Mouse (Mus musculus): Measurements from ENCODE around the gene Tmem97.
A peak's percentile ranks its signal among the peaks of the same experiment; 100 is the strongest.
"Not testable (repeated sequence)": the region's sequence is repeated elsewhere in the genome, so short reads cannot be mapped to it uniquely, and the experiment has no call there.

The Tmem97 gene

DNA sequence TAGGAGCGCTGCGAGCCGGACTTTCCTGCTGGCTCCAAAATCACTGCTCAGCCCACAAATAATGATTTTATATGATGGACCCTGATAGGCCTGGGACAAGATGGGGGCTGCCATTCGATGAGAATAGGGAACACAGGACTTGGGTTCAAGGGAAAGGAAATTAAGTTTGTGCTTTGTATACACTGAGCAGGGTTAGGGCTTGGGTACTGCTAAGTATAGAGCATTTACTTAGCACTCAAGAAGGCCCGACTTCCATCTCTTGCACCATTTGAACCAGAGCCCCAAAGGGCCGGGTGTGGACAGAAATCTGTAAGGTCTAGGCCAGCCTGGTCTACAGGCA is 452 bp upstream of the Tmem97 start:
- no peak for DNase-seq (ENCODE audit: low read depth, low spot score)

- no peak for DNase-seq (ENCODE audit: low read depth, low spot score)
These were observed 1.0 kb downstream of the Tmem97 start for GRCm38 (mm10) chr11:78549491-78549987.

DNA sequence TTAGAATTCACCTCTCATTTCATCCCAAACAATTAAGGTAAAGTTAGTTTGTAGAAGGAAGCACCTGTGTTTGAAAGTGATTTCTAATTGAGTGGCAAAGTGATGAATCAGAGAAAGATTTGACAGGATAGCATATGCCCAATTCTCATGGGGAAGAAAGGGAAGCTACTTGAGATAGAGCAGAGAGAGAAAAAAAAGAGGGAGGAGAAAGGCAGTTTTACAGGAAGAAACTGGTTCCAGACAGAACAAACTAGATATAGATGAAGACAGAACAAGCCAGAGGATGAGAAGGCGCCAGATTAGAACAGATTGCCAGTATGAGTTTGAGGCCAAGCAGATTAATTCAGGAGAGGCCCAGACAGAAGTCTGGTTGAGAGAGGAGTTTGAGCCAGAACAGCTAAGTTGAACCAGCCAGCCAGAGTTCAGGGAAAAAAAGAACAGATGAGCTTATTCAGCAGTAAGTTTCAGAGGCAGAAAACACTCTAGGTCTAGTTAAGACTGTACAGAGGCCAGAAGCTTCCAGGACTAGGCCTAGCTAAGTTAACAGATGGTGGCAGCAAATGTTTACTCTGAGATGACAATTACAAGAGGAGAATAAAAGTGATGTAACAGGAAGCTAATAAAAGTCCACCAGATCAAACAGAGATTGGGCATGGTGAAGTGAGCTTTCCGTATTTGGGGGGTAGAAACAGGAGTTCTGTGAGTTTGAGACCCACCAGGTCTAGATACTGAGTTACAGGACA is 2.7 kb downstream of the Tmem97 start:
- DNase-seq (ENCODE audit: low read depth, low spot score) = no peak

GRCm38 (mm10) chr11:78545181-78545580 is 5.4 kb downstream of the Tmem97 start:
- DNase-seq (ENCODE audit: low read depth, low spot score) = no peak

DNA sequence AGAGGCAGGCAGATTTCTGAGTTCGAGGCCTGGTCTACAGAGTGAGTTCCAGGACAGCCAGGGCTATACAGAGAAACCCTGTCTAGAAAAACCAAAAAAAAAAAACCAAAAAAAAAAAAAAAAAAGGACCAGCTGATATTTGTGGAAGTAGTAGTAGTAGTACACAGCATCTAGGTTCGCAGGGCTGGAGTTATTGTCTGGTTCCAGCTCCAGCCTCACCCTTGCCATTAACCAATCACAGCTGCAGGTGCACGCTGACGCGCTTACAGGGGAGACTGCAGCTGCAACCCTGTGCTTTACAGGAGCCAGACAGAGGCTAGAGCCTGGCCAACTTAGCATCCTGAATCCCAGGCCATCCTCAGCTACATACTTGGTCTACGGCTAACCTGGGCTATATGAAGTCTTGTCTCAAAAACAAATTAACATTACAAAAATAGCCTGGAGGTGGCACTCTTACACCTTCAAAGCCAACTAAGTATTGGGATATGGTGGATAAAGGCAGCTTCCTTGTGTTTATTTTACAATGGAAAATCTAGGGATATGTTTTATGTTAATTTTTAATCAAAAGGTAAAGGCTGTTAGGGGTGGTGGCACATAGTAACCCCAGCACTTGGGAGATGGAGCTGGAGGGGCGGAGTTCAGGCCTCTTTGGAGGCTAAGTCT is 6.0 kb downstream of the Tmem97 start:
- DNase-seq (ENCODE audit: low read depth, low spot score) = no peak

DNA sequence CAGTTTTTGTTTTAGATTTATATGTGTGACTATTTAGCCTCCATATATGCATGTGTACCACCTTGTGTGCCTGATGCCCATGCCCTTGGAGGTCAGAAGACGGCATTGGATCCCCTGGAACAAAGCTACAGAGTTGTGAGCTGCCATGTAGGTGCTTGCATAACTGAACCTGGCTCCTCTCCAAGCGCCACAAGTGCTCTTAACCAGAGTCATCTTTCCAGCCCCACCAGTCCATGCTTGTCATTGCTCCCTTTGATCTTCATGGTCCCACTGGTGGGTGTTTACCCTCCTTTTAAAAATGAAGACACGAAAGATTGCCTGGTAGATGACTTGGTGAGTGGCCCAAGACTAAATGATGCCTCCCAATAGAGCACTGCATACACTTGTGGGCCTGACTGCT is 10.2 kb downstream of the Tmem97 start:
- no peak for DNase-seq (ENCODE audit: low read depth, low spot score)

DNA sequence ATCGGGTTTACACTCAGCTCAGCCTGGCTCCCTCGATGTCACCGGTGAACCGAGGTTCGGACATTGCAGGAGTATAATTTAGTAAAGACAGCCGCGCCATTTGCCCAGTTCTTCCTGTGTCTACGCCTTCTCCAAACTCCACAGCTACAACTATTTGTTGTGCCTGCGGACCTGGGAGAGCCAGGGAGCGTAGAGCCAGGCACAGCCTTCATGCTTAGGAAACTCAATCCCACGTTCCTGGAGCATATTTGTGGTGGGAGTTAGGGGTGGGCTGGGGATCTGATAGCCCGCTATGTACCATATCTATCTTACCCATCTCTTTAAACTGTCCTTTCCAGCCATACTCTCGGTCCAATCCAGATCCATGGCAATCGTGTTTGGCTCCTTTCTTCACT is 13.9 kb downstream of the Tmem97 start:
- DNase-seq (ENCODE audit: low read depth, low spot score) = no peak

GRCm38 (mm10) chr11:78536080-78536689 is 14.4 kb downstream of the Tmem97 start, which contains the start of the genes Tnfaip1 and Ift20:
Tnfaip1 (minus strand) TSS chr11:78536332.
Ift20 (plus strand) TSS chr11:78536361.
- peak; percentile 96 for DNase-seq (ENCODE audit: low read depth, low spot score)

DNA sequence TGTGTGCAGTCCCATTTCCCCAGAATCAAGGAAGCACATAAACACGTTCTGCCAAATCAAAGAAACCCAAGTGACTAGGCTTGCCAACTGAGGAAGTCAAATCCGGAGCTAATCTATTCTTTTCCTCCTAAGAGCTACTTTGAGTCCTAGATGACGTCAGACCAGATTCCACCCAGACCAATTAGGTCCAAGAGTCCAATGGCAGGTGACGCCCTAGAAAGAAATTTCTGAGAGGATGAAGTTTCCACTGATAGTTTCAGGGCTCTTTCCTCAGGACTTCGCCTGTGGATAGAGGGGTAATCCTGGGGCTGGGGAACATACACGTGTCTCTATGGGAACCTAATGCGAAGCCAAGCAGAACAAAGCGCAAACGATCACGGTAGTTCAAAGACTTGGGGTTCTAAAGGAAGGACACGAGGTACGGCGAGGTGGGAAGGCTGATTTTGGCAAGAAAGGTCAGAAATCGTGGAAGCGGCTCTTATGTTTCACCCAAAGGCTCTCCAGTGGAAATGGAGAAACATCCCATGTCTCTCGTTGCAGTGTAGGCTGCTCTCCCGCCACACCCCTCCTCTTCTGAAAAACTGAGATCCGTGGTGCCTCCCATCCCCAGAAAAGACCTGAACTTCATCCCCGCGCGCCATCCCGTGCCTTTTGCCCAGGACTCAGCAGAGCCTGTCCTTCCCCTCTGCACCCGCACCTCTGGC is 15.0 kb downstream of the Tmem97 start:
- no peak for DNase-seq (ENCODE audit: low read depth, low spot score)

- no peak for DNase-seq (ENCODE audit: low read depth, low spot score)
These were observed 16.1 kb downstream of the Tmem97 start for GRCm38 (mm10) chr11:78534516-78534915.

GRCm38 (mm10) chr11:78531515-78531914 is 19.1 kb downstream of the Tmem97 start:
- not testable (repeated sequence) for DNase-seq (ENCODE audit: low read depth, low spot score)

DNA sequence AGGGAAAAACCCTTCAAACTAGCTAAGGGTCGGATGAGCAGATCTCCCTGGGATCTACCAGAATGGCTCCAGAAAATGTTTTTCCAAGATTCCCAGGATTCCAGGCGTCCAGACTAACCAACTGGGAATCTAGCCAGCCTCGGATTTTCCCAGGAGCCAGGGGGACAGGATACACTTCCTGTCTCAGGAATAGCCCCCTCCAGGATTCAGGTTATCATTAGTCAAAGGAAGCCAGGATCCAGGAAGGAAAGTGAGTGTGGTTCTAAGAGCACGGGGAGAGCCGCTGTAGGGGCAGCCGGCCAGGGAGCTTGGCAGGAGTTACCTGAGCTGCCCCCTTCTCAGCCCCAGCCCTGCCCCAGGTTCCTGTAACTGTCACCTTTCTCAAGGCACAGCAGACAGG is 19.5 kb downstream of the Tmem97 start:
- no peak for DNase-seq (ENCODE audit: low read depth, low spot score)

DNA sequence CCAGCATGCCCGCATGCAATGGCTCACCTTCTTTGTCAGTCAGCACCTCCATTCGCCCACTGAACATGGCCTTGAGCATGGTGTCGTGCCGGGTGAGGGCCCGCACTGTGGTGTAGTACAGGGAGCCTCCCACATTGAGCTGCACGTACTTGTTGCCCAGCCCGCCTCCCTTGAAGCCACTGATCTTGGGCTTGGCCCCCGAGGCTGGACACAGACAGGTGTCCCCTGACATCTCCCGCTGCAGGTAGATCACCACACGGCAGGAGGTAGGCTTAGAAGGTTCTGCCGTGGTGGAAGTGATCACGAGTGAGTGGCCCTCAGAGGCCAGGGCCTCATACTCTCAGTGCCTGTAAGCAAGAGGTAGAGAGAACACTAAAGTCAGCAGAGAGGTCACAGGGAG is 20.6 kb downstream of the Tmem97 start:
- DNase-seq (ENCODE audit: low read depth, low spot score) = no peak

GRCm38 (mm10) chr11:78528714-78529113 is 21.9 kb downstream of the Tmem97 start:
- no peak for DNase-seq (ENCODE audit: low read depth, low spot score)

DNA sequence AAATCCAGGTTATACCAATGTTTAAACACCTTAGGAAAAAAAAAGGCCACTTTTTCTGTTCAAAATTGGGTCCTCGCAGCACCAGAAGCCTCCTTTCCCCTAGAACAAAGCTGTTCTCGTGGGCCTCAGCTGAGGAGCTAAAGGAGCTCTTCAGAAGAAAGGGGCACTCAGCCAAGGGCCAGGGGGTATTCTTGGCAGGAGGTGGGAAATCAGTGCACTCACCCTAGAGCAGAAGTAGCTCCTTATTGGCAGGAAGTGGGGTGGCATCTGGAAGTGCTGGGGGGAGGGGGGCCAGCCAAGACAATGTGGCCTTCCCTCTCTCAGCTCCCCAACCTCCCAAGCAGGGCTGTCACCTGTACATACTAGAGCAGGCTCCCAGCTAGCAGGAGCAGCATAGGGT is 25.7 kb downstream of the Tmem97 start:
- DNase-seq (ENCODE audit: low read depth, low spot score) = no peak

GRCm38 (mm10) chr11:78523241-78523955 is 27.2 kb downstream of the Tmem97 start:
- DNase-seq (ENCODE audit: low read depth, low spot score) = no peak

DNA sequence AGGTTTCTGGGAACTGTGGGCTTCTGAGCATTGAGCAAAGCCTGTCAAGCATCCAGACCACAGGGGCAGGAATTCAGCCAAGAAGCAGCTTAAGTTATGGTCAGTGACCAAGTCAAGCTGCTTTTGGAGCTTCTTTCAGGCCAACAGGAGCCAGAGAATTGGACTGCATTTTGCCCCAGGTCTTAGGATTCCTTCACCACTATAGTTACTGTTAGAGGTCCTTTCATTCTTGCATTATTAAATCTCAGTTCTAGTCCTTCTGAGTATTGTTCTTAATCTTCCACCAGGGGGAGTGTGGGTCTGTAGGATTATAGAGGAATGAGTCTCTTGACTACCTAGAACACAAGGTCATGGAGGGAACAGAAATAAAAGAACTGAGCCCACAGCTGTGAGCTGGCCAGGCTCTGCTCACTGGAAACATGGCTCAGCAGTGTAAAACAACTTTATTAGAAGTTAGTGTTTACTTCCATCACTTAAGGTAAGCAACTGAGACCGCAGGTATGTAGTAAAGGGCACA is 28.0 kb downstream of the Tmem97 start:
- no peak for DNase-seq (ENCODE audit: low read depth, low spot score)

DNA sequence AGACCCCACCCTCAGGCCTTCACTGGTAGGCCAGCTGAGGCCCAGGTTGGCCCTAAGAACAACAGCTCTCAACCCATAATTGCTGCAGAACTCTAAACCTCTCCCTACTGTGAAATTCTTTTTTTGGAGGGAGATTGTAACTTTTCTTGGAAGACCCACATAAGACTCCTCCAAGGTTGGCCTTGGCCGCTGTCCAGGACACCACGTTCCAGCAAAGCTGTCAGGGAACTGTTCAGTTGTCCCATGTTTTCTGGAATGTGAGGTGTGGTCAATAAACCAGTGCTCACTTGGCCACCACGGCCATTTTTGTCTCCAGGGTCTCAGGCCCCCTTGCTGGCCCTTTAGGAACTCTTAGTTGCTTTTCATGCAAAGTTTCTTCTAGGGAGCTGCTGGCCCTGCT is 28.7 kb downstream of the Tmem97 start:
- no peak for DNase-seq (ENCODE audit: low read depth, low spot score)

DNA sequence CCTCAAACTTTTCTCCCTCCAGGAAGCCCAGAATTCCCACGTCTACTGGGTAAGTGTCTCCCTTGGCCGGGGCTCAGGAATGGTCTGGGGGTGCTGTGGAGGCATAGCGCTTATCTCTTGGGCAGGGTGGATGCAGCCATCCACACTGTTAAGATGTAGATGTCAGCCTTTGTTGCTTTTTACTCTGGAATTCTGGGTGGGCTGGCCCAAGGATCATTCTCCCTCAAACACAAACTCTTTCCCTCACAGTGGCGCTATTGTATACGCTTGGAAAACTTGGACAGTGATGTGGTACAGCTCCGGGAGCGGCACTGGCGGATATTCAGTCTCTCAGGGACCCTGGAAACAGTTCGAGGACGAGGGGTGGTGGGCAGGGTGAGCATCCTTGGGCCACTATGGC is 31.6 kb downstream of the Tmem97 start:
- DNase-seq (ENCODE audit: low read depth, low spot score) = no peak

- no peak for DNase-seq (ENCODE audit: low read depth, low spot score)
These were observed 34.8 kb downstream of the Tmem97 start for GRCm38 (mm10) chr11:78515549-78516325.
